Mouse (Mus musculus): ENCODE measurements at regions not wholly inside any gene's neighbourhood (a gene's known extent, or its start where the extent isn't known, plus 50 kb on each side); places are given as distances from the start of the nearest gene placed in this dataset.

DNA sequence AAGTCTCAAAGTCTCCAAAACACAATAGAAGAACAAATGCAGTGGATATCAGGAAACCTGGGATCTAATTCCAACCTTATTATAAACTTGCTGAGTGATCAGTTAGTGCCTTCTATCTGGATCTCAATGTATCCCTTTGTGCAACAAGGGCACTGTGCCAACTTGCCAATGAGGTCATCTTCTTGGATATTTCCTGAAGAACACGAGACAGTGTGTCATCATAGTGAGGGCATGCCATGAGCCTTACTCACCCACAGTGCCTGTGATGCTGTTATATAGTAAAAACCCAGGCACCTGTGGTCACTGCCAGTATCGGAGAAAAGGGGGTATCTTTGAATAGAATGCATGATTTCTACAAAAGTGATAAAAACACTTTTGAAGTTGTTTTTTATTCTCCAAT lies 60.2 kb upstream of the Cd34 start:
- Histone ChIP-seq H3K27ac (replicated peaks; ENCODE audit: low read depth, low read length) (no peak overlapping the region), H3K4me2 (ENCODE audit: low read depth, low read length) (no peak overlapping the region), H3K9me3 (ENCODE audit: control insufficient read depth, low read length) (no peaks in the 10 kb centered on the region), H3K36me3 (ENCODE audit: control insufficient read depth, insufficient read depth, low read length) (no peaks in the 10 kb centered on the region), H3K9ac (ENCODE audit: low read depth, low read length) (no peak overlapping the region), H3K4me1 (ENCODE audit: control insufficient read depth, insufficient read depth, low read length) (no peaks in the 10 kb centered on the region), H3K27me3 (replicated peaks; ENCODE audit: control insufficient read depth, insufficient read depth, low read length) (no peaks in the 10 kb centered on the region), H3K4me3 (ENCODE audit: low read depth, low read length) (no peak overlapping the region)
- no peak for ATAC-seq (ENCODE audit: low read depth)
- 66% methylated on average over 2 of the region's 2 CpGs for WGBS
- DNase-seq (ENCODE audit: low spot score) = peak; percentile 38

DNA sequence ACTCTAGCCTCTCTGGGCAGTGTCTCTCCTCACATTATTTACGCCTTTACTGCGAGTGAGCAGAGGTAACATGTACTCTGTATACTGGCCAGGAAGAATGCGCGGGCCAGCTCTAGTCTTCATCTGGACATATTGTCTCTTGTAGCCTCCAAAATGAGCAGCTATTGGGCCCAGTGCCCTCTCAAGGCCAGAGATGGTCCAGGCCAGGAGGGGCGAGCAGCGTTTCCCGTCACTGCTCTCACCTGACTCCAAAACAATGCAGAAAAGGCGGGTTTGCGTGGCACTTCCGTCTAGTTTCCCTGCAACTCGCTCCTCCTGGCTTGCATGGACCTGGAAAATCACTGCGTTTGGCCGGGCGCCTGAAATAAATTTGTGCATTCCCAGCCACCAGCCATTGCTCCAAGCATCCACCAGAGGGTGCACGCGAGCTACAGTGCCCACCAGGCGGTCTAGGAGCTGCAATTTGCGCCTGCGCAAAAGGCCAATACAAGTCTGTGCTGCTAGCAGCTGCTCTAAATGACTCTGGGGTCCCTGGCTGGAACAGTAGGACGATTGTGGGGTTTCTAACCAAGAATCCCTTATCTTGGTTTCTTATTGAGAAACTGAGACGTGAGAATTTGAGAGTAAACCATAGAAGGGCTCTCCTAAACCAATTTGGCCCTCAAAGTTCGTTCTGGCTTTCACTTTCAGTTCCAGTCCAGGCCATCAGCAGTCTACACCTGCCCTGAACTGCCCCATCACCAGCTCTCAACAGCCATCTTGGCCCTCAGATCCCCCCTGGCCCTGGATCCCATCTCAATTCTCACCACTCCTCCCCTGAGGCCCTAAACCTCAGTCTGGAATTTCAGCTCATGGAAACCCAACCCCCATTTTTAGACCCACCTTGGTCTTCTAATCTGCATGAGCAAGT lies 59.0 kb upstream of the Cd34 start:
- 20% methylated on average over 22 of the region's 22 CpGs for WGBS
- Histone ChIP-seq H3K27me3 (replicated peaks; ENCODE audit: control insufficient read depth, insufficient read depth, low read length) (no peaks in the 10 kb centered on the region), H3K4me1 (ENCODE audit: control insufficient read depth, insufficient read depth, low read length) (no peaks in the 10 kb centered on the region), H3K9me3 (ENCODE audit: control insufficient read depth, low read length) (no peaks in the 10 kb centered on the region), H3K4me3 (ENCODE audit: low read depth, low read length) (no peak overlapping the region), H3K9ac (ENCODE audit: low read depth, low read length) (peak overlapping the region; percentile 43), H3K27ac (replicated peaks; ENCODE audit: low read depth, low read length) (no peak overlapping the region), H3K4me2 (ENCODE audit: low read depth, low read length) (peak overlapping the region; percentile 53), H3K36me3 (ENCODE audit: control insufficient read depth, insufficient read depth, low read length) (no peaks in the 10 kb centered on the region)
- ATAC-seq (ENCODE audit: low read depth) (peak; percentile 94), DNase-seq (ENCODE audit: low spot score) (peak; percentile 95)

DNA sequence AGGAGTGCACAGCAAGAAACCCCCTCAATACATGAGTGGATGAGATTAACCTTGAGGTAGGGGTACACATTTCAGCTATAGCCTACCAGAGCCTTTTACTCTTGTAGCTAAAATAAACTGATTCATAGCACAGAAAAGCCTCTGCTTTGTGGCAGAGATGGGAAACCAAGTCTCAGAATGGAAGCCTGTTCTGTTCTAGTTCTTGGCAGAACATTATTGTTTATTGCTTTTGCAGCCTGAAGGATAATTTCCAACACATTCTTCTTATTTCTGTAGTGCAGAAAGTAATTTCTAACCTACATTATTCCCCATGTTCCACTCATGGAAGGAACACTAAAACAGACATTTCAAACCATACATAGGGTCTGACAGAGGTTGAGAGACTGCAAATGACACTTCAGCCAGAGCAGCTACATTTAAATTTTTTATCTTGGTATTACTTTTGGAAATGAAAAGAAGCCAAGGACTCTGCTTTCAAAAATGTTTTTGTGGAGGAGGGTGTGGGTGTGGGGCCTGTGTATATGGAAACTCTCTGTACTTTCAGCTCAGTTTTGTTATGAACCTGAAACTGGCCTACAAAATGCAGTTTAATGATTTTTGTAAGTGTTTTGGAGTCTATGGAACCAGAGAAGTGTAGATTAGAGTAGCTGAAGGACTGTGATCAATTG lies 56.9 kb upstream of the Cd34 start:
- H3K9ac ChIP-seq (ENCODE audit: low read depth, low read length) = no peak overlapping the region
- no peak overlapping the region for H3K4me2 ChIP-seq (ENCODE audit: low read depth, low read length)
- ATAC-seq (ENCODE audit: low read depth) = no peak

DNA sequence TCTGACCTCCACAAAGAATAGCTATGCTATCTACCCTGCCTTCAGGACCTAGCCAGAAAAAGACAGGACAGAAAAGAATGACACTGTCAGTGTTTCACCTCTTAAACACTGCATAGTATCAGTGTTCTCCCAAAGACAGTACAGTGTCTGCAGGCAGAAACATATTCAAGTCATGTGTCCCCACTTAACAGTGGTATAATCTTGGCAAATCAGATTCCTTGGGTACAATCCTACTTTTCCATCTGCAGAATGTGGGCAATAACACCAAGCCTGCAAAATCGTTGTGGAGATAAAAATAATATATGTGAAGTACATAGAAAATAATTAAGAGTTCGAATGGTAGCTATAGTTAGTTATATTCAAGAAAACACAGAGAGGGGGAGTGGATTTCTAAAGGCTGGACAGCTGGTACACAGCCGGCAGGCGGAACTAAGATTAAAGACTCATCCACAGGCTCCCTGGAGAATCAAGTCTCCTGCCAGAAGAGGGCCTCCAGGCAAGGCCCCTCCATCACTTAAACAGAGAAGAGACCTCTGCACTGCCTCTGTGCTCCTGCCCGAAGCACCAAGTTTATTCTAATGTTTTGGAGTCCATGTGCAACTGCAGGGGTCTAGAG lies 53.4 kb upstream of the Cd34 start:
- no peak for ATAC-seq (ENCODE audit: low read depth)

More for the DNA sequence above, 56.9 kb upstream of the Cd34 start:
- H3K27me3 ChIP-seq (replicated peaks; ENCODE audit: control insufficient read depth, insufficient read depth, low read length) = no peaks in the 10 kb centered on the region
- H3K4me3 ChIP-seq (ENCODE audit: low read depth, low read length) = no peak overlapping the region
- H3K4me1 ChIP-seq (ENCODE audit: control insufficient read depth, insufficient read depth, low read length) = no peaks in the 10 kb centered on the region
- H3K9me3 ChIP-seq (ENCODE audit: control insufficient read depth, low read length) = no peaks in the 10 kb centered on the region
- H3K36me3 ChIP-seq (ENCODE audit: control insufficient read depth, insufficient read depth, low read length) = no peaks in the 10 kb centered on the region
- H3K27ac ChIP-seq (replicated peaks; ENCODE audit: low read depth, low read length) = no peak overlapping the region
- no peak for DNase-seq (ENCODE audit: low spot score)

DNA sequence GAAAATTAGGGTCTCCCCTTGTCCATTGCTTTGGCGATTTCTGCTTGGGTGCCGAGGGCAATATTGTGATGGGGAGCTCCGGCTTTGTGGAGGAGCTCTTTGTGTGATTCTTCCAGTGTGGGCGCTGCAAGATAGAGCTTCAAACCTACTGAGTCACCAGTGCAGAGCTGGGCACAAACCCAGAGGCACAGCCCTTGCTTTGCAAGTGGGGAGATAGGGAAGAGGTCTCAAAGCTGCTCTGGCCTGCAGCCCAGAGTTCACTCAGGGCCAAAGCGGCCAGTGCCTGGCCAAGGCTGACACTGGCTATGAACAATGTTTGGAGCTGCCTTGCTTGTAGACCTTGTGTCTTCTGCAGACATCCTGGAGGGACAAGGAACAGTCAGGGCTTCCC lies 52.9 kb upstream of the Cd34 start:
- H3K27me3 ChIP-seq (replicated peaks; ENCODE audit: control insufficient read depth, insufficient read depth, low read length) = no peaks in the 10 kb centered on the region
- DNase-seq (ENCODE audit: low spot score) (no peak), ATAC-seq (ENCODE audit: low read depth) (no peak)
- H3K36me3 ChIP-seq (ENCODE audit: control insufficient read depth, insufficient read depth, low read length) = no peaks in the 10 kb centered on the region
- H3K9ac ChIP-seq (ENCODE audit: low read depth, low read length) = no peak overlapping the region
- no peak overlapping the region for H3K27ac ChIP-seq (replicated peaks; ENCODE audit: low read depth, low read length)
- H3K4me2 ChIP-seq (ENCODE audit: low read depth, low read length) = no peak overlapping the region
- no peak overlapping the region for H3K4me3 ChIP-seq (ENCODE audit: low read depth, low read length)
- WGBS = 80% methylated on average over 5 of the region's 5 CpGs
- no peaks in the 10 kb centered on the region for H3K9me3 ChIP-seq (ENCODE audit: control insufficient read depth, low read length)
- H3K4me1 ChIP-seq (ENCODE audit: control insufficient read depth, insufficient read depth, low read length) = no peaks in the 10 kb centered on the region

More for the DNA sequence above, 53.4 kb upstream of the Cd34 start:
- Histone ChIP-seq H3K9me3 (ENCODE audit: control insufficient read depth, low read length) (no peaks in the 10 kb centered on the region), H3K36me3 (ENCODE audit: control insufficient read depth, insufficient read depth, low read length) (no peaks in the 10 kb centered on the region), H3K4me3 (ENCODE audit: low read depth, low read length) (no peak overlapping the region), H3K4me1 (ENCODE audit: control insufficient read depth, insufficient read depth, low read length) (no peaks in the 10 kb centered on the region), H3K4me2 (ENCODE audit: low read depth, low read length) (no peak overlapping the region), H3K27ac (replicated peaks; ENCODE audit: low read depth, low read length) (no peak overlapping the region), H3K9ac (ENCODE audit: low read depth, low read length) (no peak overlapping the region), H3K27me3 (replicated peaks; ENCODE audit: control insufficient read depth, insufficient read depth, low read length) (no peaks in the 10 kb centered on the region)
- peak; percentile 40 for DNase-seq (ENCODE audit: low spot score)
- 48% methylated on average over 5 of the region's 5 CpGs for WGBS
